Mouse (Mus musculus) colon, adult 2 months (tissue): Measurements from ENCODE around the gene Vmn2r78. TPM values are rescaled to one million over a fixed set of nuclear protein-coding genes. Genes with fewer than 3 reads are reported as not detected.

ENCODE experiments used
- polyA plus RNA-seq: library from polyadenylated mRNA; depleted of rRNA; stranded (reverse); fragments of >200 nt; gene quantifications from 2 replicates; pipeline ENCODE4 v1.2.3, GENCODE M21; 2012; rRNA removed

Vmn2r78 gene
- polyA plus RNA-seq: not detected in 2 replicates

GRCm38 (mm10) chr7:86914794-86915193 lies at the start of gene Vmn2r78:
TSS of gene Vmn2r78 (plus strand) at chr7:86915094.

DNA sequence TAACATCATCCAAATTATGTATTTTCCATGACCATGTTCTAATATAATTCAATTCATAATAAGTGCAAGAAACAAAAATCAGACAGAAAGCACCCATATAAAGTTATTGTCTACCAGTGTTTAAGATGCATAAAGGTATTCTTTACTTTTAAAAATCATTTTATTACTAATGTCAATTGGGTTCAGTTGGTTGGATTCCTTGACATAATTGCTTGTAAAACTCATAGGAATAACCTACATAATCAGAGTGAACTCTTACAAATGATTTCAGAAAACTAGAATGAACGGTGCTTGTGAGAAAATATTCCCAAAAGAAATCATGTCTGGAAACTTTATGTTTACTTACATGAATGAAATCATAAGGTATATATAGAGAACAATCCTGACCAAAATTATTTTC lies 80.9 kb downstream of the Vmn2r78 start, which contains the start of gene Vmn2r79:
Gene Vmn2r79 (plus strand): TSS at position 301 of the 400 bp plus-strand sequence.

Other genes starting within 250 kb of the Vmn2r78 start
- gene Olfr292, start 226.8 kb upstream of the Vmn2r78 start, polyA plus RNA-seq: not detected in 2 replicates
- not detected in 2 replicates for gene Folh1, start 139.2 kb upstream of the Vmn2r78 start, polyA plus RNA-seq
- not detected in 2 replicates for gene Vmn2r77, start 120.1 kb upstream of the Vmn2r78 start, polyA plus RNA-seq
- not detected in 2 replicates for gene Vmn2r79, start 81.0 kb downstream of the Vmn2r78 start, polyA plus RNA-seq